Mouse (Mus musculus): ENCODE data around the gene Cby1.

Gene Cby1

DNA sequence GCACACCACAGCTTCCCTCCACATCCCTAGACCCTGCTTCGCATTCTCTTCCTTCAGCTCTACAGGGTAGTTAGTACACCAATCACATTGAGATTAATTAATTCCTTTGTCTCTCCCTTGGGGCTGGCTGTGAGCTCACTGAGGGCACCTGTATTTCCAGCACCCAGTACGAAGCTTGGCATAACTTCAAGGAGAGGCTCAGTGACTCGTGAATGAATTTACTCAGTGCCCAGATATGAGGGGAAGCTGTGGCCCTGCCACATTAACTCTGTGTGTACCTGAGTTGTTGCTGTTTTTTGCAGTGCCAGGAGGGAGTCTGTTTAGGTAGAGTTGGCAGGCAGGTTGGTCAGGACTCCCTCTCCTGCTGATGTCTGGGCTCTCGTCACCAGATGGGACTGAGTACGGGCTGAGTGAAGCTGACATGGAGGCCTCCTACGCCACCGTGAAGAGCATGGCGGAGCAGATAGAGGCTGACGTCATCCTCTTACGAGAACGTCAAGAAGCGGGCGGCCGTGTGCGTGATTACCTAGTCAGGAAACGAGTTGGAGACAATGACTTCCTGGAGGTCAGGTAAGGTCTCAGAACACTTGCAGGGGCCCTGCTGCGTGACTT lies 47.7 kb downstream of the Cby1 start:
- DNase-seq (ENCODE audit: low spot score in 2 of 2): no peak

DNA sequence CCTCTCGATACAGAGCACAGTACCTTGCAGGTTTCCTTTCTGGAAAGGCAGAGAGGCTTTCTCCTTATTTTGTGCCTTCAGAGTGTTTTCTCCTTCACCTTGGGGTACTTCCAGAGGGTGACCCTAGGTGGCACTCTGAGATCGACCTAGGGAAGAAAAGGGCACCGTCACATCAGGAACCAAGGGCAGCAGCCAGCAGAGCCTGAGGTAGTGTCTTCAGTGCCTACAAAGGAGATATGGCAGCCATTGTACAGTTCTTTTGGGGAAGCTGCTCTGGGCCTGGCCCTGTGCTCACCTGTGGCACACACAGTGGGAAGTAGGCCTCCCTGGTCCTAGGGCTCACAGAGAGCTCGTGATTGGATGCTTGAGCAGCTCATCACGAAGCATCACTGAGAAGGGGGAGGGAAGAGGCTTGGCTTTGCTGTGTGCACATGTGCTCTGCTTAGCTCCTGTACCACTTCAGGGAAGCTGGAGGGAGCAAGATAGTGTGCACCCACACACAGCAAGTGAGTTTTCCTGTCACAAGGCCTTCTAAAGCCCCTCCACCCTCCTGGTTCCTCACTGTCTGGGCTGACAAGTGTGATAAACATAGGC lies 49.3 kb downstream of the Cby1 start:
- DNase-seq (ENCODE audit: low spot score in 2 of 2): no peak

GRCm38 (mm10) chr15:79715646-79716045 lies 56.6 kb downstream of the Cby1 start:
- DNase-seq (ENCODE audit: low spot score in 2 of 2): no peak

- no peak for DNase-seq (ENCODE audit: low spot score in 2 of 2)
Measured at GRCm38 (mm10) chr15:79716710-79717109, 57.7 kb downstream of the Cby1 start.

Measured in heart, adult 9 months (tissue).